Mouse (Mus musculus): Measurements from ENCODE around the gene Atg4c. TPM values are rescaled to one million over a fixed set of nuclear protein-coding genes. Genes with fewer than 3 reads are reported as not detected.

The Atg4c gene
- polyA plus RNA-seq, 1 experiment, result 10.5 TPM

GRCm38 (mm10) chr4:99266843-99267445, 73.2 kb downstream of the Atg4c start:
- H3K4me1 ChIP-seq (ENCODE audit: control insufficient read depth, insufficient read depth, insufficient read length, low read length), result no peaks in the 10 kb centered on the region
- H3K4me3 ChIP-seq (ENCODE audit: insufficient read depth, low read depth, low read length), result no peak overlapping the region
- no peak overlapping the region for H3K27ac ChIP-seq (replicated peaks; ENCODE audit: low read depth, low read length)

GRCm38 (mm10) chr4:99272860-99273259, 79.1 kb downstream of the Atg4c start:
- H3K4me3 ChIP-seq (ENCODE audit: insufficient read depth, low read depth, low read length), result no peak overlapping the region
- no peak overlapping the region for H3K27ac ChIP-seq (replicated peaks; ENCODE audit: low read depth, low read length)
- no peaks in the 10 kb centered on the region for H3K4me1 ChIP-seq (ENCODE audit: control insufficient read depth, insufficient read depth, insufficient read length, low read length)

GRCm38 (mm10) chr4:99273466-99273865, 79.7 kb downstream of the Atg4c start:
- Histone ChIP-seq H3K4me3 (ENCODE audit: insufficient read depth, low read depth, low read length) (no peak overlapping the region), H3K4me1 (ENCODE audit: control insufficient read depth, insufficient read depth, insufficient read length, low read length) (no peaks in the 10 kb centered on the region), H3K27ac (replicated peaks; ENCODE audit: low read depth, low read length) (no peak overlapping the region)

- H3K27ac ChIP-seq (replicated peaks; ENCODE audit: low read depth, low read length), result no peak overlapping the region
- no peaks in the 10 kb centered on the region for H3K4me1 ChIP-seq (ENCODE audit: control insufficient read depth, insufficient read depth, insufficient read length, low read length)
- H3K4me3 ChIP-seq (ENCODE audit: insufficient read depth, low read depth, low read length), result no peak overlapping the region
These were observed 80.2 kb downstream of the Atg4c start for GRCm38 (mm10) chr4:99273979-99274378.

GRCm38 (mm10) chr4:99278876-99279275, 85.1 kb downstream of the Atg4c start:
- H3K27ac ChIP-seq (replicated peaks; ENCODE audit: low read depth, low read length), result no peak overlapping the region
- H3K4me1 ChIP-seq (ENCODE audit: control insufficient read depth, insufficient read depth, insufficient read length, low read length), result no peaks in the 10 kb centered on the region

GRCm38 (mm10) chr4:99281711-99282110, 88.0 kb downstream of the Atg4c start:
- Histone ChIP-seq H3K4me3 (ENCODE audit: insufficient read depth, low read depth, low read length) (no peak overlapping the region), H3K4me1 (ENCODE audit: control insufficient read depth, insufficient read depth, insufficient read length, low read length) (no peaks in the 10 kb centered on the region), H3K27ac (replicated peaks; ENCODE audit: low read depth, low read length) (no peak overlapping the region)

More at GRCm38 (mm10) chr4:99278876-99279275, 85.1 kb downstream of the Atg4c start:
- no peak overlapping the region for H3K4me3 ChIP-seq (ENCODE audit: insufficient read depth, low read depth, low read length)

- Histone ChIP-seq H3K4me1 (ENCODE audit: control insufficient read depth, insufficient read depth, insufficient read length, low read length) (no peaks in the 10 kb centered on the region), H3K27ac (replicated peaks; ENCODE audit: low read depth, low read length) (no peak overlapping the region), H3K4me3 (ENCODE audit: insufficient read depth, low read depth, low read length) (no peak overlapping the region)
These were observed 95.6 kb downstream of the Atg4c start for GRCm38 (mm10) chr4:99289286-99289685.

GRCm38 (mm10) chr4:99298676-99299075, 104.9 kb downstream of the Atg4c start:
- no peak overlapping the region for H3K4me3 ChIP-seq (ENCODE audit: insufficient read depth, low read depth, low read length)
- no peaks in the 10 kb centered on the region for H3K4me1 ChIP-seq (ENCODE audit: control insufficient read depth, insufficient read depth, insufficient read length, low read length)
- no peak overlapping the region for H3K27ac ChIP-seq (replicated peaks; ENCODE audit: low read depth, low read length)

- Histone ChIP-seq H3K4me3 (ENCODE audit: insufficient read depth, low read depth, low read length) (no peak overlapping the region), H3K4me1 (ENCODE audit: control insufficient read depth, insufficient read depth, insufficient read length, low read length) (no peaks in the 10 kb centered on the region), H3K27ac (replicated peaks; ENCODE audit: low read depth, low read length) (no peak overlapping the region)
These were observed 111.1 kb downstream of the Atg4c start for GRCm38 (mm10) chr4:99304793-99305192.

Other genes starting within 250 kb of the Atg4c start
- 13.8 and 16.8 TPM in 2 replicates for gene Angptl3, start 163.0 kb upstream of the Atg4c start, polyA plus RNA-seq (2012; ENCODE audit: insufficient read depth, insufficient read length, missing spikeins)
- gene Dock7, start 73.0 kb upstream of the Atg4c start, polyA plus RNA-seq (2012; ENCODE audit: insufficient read depth, insufficient read length, missing spikeins), result 13.4 and 15.3 TPM in 2 replicates
- gene Gm12689, start 102.0 kb downstream of the Atg4c start, polyA plus RNA-seq (2012; ENCODE audit: insufficient read depth, insufficient read length, missing spikeins), result not detected in 2 replicates

All from brown adipose tissue, adult 24 weeks (tissue).